Mouse (Mus musculus): ENCODE results near the gene Tas2r115.
"Not testable (repeated sequence)": the region's sequence is repeated elsewhere in the genome, so short reads cannot be mapped to it uniquely, and the experiment has no call there.

Gene Tas2r115

DNA sequence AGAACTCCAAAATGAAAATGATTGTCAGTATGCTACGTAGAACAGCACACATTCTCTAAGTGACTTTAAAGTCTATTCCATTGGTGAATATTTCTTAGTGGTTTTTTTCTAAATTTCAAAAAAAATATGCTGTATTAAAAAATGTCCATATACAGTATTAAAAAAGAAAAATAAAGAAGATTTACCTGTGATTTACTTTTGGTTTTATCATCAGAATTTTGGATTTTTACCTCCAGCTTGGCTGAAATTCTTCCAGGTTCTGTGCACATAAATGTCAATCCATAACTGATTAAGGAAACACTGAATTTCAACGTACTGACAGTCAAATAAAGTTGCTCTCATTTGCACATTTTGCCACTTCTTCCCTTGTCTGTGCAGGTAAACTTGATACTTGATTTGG, at the start of gene Tas2r115:
Gene Tas2r115 (minus strand): TSS at position 101 of the 400 bp plus-strand sequence.
- no peak for DNase-seq (ENCODE audit: low spot score in 2 of 2)

DNA sequence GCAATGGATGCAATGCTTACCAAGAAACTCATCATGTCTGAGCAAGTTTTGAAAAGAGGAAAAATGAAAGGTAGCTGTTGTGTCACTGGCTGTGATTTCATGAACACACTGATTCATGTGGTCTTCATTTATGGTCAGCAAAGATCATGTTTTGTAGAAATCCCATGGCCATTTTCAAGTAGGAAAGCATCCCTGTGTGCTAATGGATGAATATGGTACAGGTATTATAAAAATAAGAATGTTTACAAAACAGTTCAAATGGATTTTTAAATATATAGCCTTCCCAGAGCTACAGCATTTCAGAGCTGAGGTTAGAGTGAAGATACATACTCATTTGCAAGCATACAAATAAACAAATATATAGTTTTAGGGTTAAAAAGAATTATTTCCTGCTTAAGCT, 40.2 kb upstream of the Tas2r115 start, which contains the start of gene Tas2r136:
Gene Tas2r136 (minus strand): TSS at position 101 of the 400 bp plus-strand sequence.
- no peak for DNase-seq (ENCODE audit: low spot score in 2 of 2)

DNA sequence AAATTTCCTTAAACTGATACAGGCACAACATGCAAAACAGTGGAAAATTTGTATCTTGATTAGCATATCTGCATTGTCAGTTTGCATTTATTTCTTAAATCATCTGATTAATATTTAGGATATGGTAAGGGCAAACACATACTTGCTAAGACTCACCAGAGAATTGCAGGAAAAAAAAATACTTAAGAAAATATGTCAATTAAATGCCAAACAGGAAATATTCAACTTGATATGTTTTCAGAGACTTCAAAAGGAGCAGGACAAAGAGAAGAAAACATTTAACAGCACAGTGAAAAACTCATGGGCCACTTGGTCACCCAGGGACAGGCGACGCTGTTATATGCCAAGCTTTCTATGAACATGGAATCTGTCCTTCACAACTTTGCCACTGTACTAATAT, 24.0 kb upstream of the Tas2r115 start, which contains the start of gene Tas2r102:
Gene Tas2r102 (plus strand): TSS at position 301 of the 400 bp plus-strand sequence.
- DNase-seq (ENCODE audit: low spot score in 2 of 2): no peak

DNA sequence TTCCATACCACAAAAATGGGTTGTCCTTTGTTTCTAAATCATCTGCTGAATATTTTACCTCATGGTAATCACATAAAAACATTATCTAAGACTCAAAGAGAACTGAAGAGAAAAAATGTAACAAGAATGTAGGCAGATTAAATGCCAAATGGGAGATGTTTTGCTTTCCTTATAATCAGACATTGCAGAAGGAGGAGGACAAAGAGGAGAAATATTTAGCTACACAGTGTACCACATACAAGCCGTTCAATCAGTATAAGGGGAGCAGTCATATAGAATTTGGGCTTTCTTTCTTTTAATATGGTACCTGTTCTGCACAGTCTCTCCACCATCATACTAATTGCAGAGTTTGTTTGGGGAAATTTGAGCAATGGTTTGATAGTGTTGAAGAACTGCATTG, 16.6 kb upstream of the Tas2r115 start, which contains the start of gene Tas2r124:
Gene Tas2r124 (plus strand): TSS at position 301 of the 400 bp plus-strand sequence.
- DNase-seq (ENCODE audit: low spot score in 2 of 2): no peak

DNA sequence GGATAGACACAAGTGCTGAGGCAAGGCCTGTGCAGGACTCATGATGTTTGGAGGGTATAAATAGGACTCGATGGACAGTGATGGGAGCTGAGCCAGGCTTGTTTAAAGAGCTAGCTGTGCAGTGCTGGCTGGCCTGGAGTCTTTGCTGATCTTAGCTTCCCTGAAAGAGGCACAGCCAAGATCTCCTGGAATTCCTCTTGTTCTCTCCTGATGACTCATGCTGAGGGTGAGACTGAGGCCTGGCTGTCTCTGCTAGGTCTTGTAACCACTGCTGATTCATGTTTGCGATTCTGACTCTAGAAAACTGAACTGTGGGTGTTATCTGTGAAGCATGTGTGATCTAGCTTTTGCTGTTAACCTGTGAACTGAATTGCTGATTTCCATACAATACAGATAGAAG, 12.4 kb upstream of the Tas2r115 start:
- DNase-seq (ENCODE audit: low spot score in 2 of 2): no peak

GRCm38 (mm10) chr6:132711828-132712227, 26.0 kb downstream of the Tas2r115 start, which contains the start of gene Tas2r122:
Gene Tas2r122 (minus strand): TSS chr6:132711928.
- DNase-seq (ENCODE audit: low spot score in 2 of 2): no peak

DNA sequence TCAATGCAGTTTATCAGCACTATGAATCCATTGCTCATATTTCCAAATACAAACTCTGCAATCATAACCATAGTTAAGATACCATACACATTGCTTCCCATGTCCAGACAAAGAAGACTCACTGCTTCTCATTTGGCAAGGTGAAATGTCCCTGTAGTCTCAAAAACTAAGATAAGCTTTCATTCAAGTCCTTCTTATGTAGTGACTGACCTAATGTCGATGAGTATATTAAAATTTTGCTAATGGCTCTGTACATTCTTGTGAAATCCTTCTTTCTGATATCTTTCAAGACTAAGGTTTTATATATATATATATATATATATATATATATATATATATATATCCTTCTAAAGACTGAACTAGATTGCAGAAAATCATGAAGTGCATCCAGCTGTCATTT, 36.9 kb downstream of the Tas2r115 start, which contains the start of gene Tas2r121:
Gene Tas2r121 (minus strand): TSS at position 101 of the 400 bp plus-strand sequence.
- no peak for DNase-seq (ENCODE audit: low spot score in 2 of 2)

- DNase-seq (ENCODE audit: low spot score in 2 of 2): not testable (repeated sequence)
These were observed 46.2 kb downstream of the Tas2r115 start for GRCm38 (mm10) chr6:132691596-132691995.
